Mouse (Mus musculus) neural tube, embryonic 15.5 days (tissue): ENCODE measurements around the gene Cda. TPM values are rescaled to one million over a fixed set of nuclear protein-coding genes. Genes with fewer than 3 reads are reported as not detected.
A peak's percentile ranks its signal among the peaks of the same experiment; 100 is the strongest.

Source experiments
- ATAC-seq: fragments of 200-750 bp; cut with Nextera tagmentation; 2 replicates; pipeline ENCODE4 v1.8.0; 2017; ENCODE audit warnings: mild to moderate bottlenecking, moderate TSS enrichment, moderate library complexity; ENCODE audit not compliant: low FRiP score
- H3K27ac ChIP-seq: fragments of 300-500 bp; sonication (generic); replicated peaks from 2 replicates; pipeline ENCODE4 v1.5.1; 2015; ENCODE audit warnings: mild to moderate bottlenecking, inconsistent platforms
- H3K27me3 ChIP-seq: fragments of 300-500 bp; sonication (generic); replicated peaks from 2 replicates; pipeline ENCODE4 v1.6.1; 2015; ENCODE audit warnings: inconsistent platforms
- H3K36me3 ChIP-seq: fragments of 300-500 bp; sonication (generic); 2 replicates; pipeline ENCODE4 v1.6.1; 2015; ENCODE audit warnings: inconsistent platforms
- H3K4me1 ChIP-seq: fragments of 300-500 bp; sonication (generic); 2 replicates; pipeline ENCODE4 v1.6.1; 2015; ENCODE audit warnings: inconsistent platforms
- H3K4me2 ChIP-seq: fragments of 300-500 bp; sonication (generic); 2 replicates; pipeline ENCODE4 v1.6.1; 2015; ENCODE audit warnings: inconsistent platforms, mild to moderate bottlenecking, moderate library complexity
- H3K4me3 ChIP-seq: fragments of 300-500 bp; sonication (generic); replicated peaks from 2 replicates; pipeline ENCODE4 v1.5.1; 2015; ENCODE audit warnings: mild to moderate bottlenecking, inconsistent platforms
- H3K9ac ChIP-seq: fragments of 300-500 bp; sonication (generic); replicated peaks from 2 replicates; pipeline ENCODE4 v1.6.1; 2015; ENCODE audit warnings: mild to moderate bottlenecking, inconsistent platforms
- H3K9me3 ChIP-seq: fragments of 300-500 bp; sonication (generic); replicated peaks from 2 replicates; pipeline ENCODE4 v1.6.1; 2016; ENCODE audit warnings: inconsistent platforms
- WGBS: fragments of 180-500 bp; shearing (Covaris S2); methylation state at CpG from one replicate; pipeline ENCODE4 v1.1.7; 2015; ENCODE audit warnings: mixed read lengths; 5-methylcytosine and 5-hydroxymethylcytosine counted together
- microRNA-seq: library from miRNA; unstranded; fragments of <30 nt; microRNA quantifications from one replicate; pipeline ENCODE4, GENCODE M21; 2017
- polyA plus RNA-seq: library from polyadenylated mRNA; unstranded; fragments of >200 nt; fragmentation: Nextera tagmentation; extraction: Ambion mirVana; gene quantifications from 2 replicates; pipeline ENCODE4 v1.2.1, GENCODE M21; 2015

Gene Cda
- polyA plus RNA-seq, 1 experiment from 2014 or later: 11.9 TPM

- H3K27ac ChIP-seq: peak overlapping the region; percentile 84
- H3K9ac ChIP-seq: peak overlapping the region; percentile 76
- peaks cover 12% of the 10 kb centered on the region for H3K36me3 ChIP-seq
- H3K4me2 ChIP-seq: peak overlapping the region; percentile 94
- H3K4me1 ChIP-seq: peaks cover 38% of the 10 kb centered on the region
- H3K27me3 ChIP-seq: no peaks in the 10 kb centered on the region
- WGBS: 17% methylated on average over 18 of the region's 18 CpGs
- no peaks in the 10 kb centered on the region for H3K9me3 ChIP-seq
- no peak for ATAC-seq
- H3K4me3 ChIP-seq: peak overlapping the region; percentile 95
These were observed 64.0 kb downstream of the Cda start for GRCm38 (mm10) chr4:138303742-138304141.

- Histone ChIP-seq H3K4me3 (no peak overlapping the region), H3K36me3 (peaks cover 6% of the 10 kb centered on the region; the same call in 1 of the 2 replicates), H3K4me1 (peaks cover 38% of the 10 kb centered on the region), H3K9me3 (no peaks in the 10 kb centered on the region), H3K4me2 (no peak overlapping the region), H3K27ac (no peak overlapping the region), H3K27me3 (no peaks in the 10 kb centered on the region), H3K9ac (no peak overlapping the region)
- no peak for ATAC-seq
- 96% methylated on average over 3 of the region's 3 CpGs for WGBS
These were observed 64.8 kb downstream of the Cda start for GRCm38 (mm10) chr4:138303011-138303410.

GRCm38 (mm10) chr4:138301271-138301780, 66.5 kb downstream of the Cda start:
- Histone ChIP-seq H3K9ac (no peak overlapping the region), H3K9me3 (no peaks in the 10 kb centered on the region), H3K4me1 (peaks cover 24% of the 10 kb centered on the region), H3K27ac (no peak overlapping the region), H3K36me3 (no peaks in the 10 kb centered on the region), H3K4me2 (no peak overlapping the region), H3K27me3 (no peaks in the 10 kb centered on the region), H3K4me3 (no peak overlapping the region)
- no peak for ATAC-seq
- 87% methylated on average over 10 of the region's 10 CpGs for WGBS

- WGBS: 61% methylated on average over 10 of the region's 14 CpGs
- H3K9me3 ChIP-seq: no peaks in the 10 kb centered on the region
- no peaks in the 10 kb centered on the region for H3K27me3 ChIP-seq
- H3K36me3 ChIP-seq: no peaks in the 10 kb centered on the region
- no peak overlapping the region for H3K4me3 ChIP-seq
- no peak overlapping the region for H3K9ac ChIP-seq
- peaks cover 9% of the 10 kb centered on the region for H3K4me1 ChIP-seq
- H3K4me2 ChIP-seq: peak overlapping the region; percentile 26; the same call in 1 of the 2 replicates
- peak; percentile 68 for ATAC-seq
- H3K27ac ChIP-seq: peak overlapping the region; percentile 83
These were observed 73.7 kb downstream of the Cda start for GRCm38 (mm10) chr4:138293949-138294550.

GRCm38 (mm10) chr4:138293261-138293948, 74.4 kb downstream of the Cda start:
- H3K4me2 ChIP-seq: peak overlapping the region; percentile 26; the same call in 1 of the 2 replicates
- no peaks in the 10 kb centered on the region for H3K9me3 ChIP-seq
- H3K27me3 ChIP-seq: no peaks in the 10 kb centered on the region
- H3K36me3 ChIP-seq: no peaks in the 10 kb centered on the region
- peak overlapping the region; percentile 83 for H3K27ac ChIP-seq
- no peak overlapping the region for H3K9ac ChIP-seq
- H3K4me3 ChIP-seq: no peak overlapping the region
- H3K4me1 ChIP-seq: peaks cover 9% of the 10 kb centered on the region
- WGBS: 51% methylated on average over 18 of the region's 18 CpGs
- ATAC-seq: peak; percentile 89

- ATAC-seq: no peak
- Histone ChIP-seq H3K27me3 (no peaks in the 10 kb centered on the region), H3K27ac (peak overlapping the region; percentile 45; the same call in 1 of the 2 replicates), H3K4me2 (no peak overlapping the region), H3K9me3 (no peaks in the 10 kb centered on the region), H3K4me1 (peaks cover 11% of the 10 kb centered on the region), H3K36me3 (no peaks in the 10 kb centered on the region), H3K4me3 (no peak overlapping the region), H3K9ac (no peak overlapping the region)
- 91% methylated on average over 13 of the region's 13 CpGs for WGBS
These were observed 75.8 kb downstream of the Cda start for GRCm38 (mm10) chr4:138292028-138292427.

GRCm38 (mm10) chr4:138288691-138289090, 79.1 kb downstream of the Cda start:
- Histone ChIP-seq H3K4me3 (no peak overlapping the region), H3K27ac (no peak overlapping the region), H3K9ac (no peak overlapping the region), H3K27me3 (no peaks in the 10 kb centered on the region), H3K4me2 (no peak overlapping the region), H3K4me1 (peaks cover 10% of the 10 kb centered on the region), H3K36me3 (no peaks in the 10 kb centered on the region), H3K9me3 (no peaks in the 10 kb centered on the region)
- no peak for ATAC-seq
- 89% methylated on average over 7 of the region's 7 CpGs for WGBS

Small RNA genes within 50 kb of the gene (microRNA-seq; reads per million reads assigned to microRNA genes)
- gene Gm27646 (not detected), gene Mir7019 (2.1 reads per million, percentile 6 among the genes with 10 or more reads in this experiment)

Other genes starting within 250 kb of the Cda start
- 157 and 167 TPM in 2 replicates for gene Hp1bp3, start 151.7 kb downstream of the Cda start, polyA plus RNA-seq
- gene Sh2d5, start 117.6 kb downstream of the Cda start, polyA plus RNA-seq: 17.0 and 19.9 TPM in 2 replicates
- 5.0 and 5.2 TPM in 2 replicates for gene Kif17, start 117.6 kb downstream of the Cda start, polyA plus RNA-seq
- 217 and 246 TPM in 2 replicates for gene Ddost, start 63.3 kb downstream of the Cda start, polyA plus RNA-seq
- 87.9 and 103 TPM in 2 replicates for gene Pink1, start 41.7 kb downstream of the Cda start, polyA plus RNA-seq
- gene Fam43b, start 28.5 kb upstream of the Cda start, polyA plus RNA-seq: 13.9 and 14.3 TPM in 2 replicates
- 20.0 and 21.8 TPM in 2 replicates for gene Mul1, start 66.7 kb upstream of the Cda start, polyA plus RNA-seq
- gene Camk2n1, start 86.3 kb upstream of the Cda start, polyA plus RNA-seq: 18.9 and 23.1 TPM in 2 replicates